Mouse (Mus musculus) thymus, postnatal 14 days (tissue): ENCODE measurements around the gene Xrcc1.

Experiments
- DNase-seq: peaks from one replicate; pipeline ENCODE4 v3.0.0; 2021

The Xrcc1 gene

DNA sequence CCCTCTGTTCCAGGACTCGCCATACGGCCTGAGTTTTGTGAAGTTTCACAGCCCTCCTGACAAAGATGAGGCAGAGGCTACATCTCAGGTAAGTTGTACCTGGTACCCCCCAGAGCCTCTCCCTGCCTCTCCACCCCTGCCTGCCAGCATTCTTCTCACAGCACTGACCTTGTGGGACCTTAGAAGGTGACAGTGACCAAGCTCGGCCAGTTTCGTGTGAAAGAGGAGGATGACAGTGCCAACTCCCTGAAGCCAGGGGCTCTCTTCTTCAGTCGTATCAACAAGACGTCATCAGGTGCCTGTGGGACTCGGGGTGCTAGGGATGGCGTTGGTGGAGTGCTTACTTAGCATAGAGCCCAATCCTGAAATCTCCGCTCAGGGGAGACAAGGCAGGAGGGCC is 20.1 kb downstream of the Xrcc1 start:
- no peak for DNase-seq

DNA sequence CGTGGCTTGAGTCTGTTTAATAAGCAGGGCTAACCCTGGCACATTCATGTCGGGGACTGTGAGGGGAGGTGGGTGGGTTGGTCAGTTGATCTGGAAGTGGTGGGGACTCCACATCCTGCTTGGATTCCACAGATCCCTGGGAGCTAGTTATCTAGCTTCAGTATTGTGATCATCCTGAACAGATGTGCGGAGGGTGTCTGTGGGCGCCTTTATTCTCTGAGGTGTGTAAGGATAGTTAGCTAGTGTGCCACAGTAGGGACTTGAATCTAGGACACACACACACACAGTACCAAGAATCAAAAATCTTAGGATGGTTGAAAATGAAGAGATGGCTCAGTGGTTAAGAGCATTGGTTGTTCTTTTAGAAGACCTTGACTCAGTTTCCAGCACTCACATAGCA is 22.4 kb downstream of the Xrcc1 start:
- no peak for DNase-seq

DNA sequence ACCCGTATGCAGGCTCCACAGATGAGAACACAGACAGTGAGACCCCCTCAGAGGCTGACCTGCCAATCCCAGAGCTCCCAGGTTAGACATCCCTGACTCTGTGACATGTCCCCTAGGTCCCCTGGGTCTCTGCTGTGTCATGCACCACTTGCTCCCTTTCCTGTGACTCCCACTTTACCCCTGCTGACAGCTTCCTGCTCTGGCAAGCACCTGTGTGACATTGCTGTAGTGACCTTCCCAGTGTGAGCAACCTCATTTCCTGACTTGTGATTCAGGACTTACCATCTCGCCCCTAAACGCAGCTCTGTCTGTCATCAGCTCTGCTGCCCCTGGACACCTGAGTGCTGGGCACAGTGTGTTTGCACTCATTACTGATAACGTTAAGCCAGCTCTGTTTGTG is 25.0 kb downstream of the Xrcc1 start:
- DNase-seq = no peak

DNA sequence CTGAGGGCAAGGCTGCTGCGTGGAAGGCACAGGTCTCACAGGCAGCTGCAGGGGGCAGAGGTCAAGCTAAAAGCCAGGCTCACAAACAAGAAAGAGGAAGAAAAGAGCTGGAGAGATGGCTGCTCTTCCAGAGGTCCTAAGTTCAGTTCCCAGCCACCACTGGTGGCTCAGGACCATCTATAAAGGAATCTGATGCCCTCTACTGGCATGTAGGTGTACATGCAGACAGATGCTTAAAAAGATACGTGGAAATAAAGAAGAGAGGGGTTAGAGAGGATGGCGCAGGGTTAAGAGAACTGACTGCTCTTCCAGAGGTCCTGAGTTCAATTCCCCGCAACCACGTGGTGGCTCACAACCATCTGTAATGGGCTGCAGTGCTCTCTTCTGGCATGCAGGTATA is 26.4 kb downstream of the Xrcc1 start:
- DNase-seq = no peak

DNA sequence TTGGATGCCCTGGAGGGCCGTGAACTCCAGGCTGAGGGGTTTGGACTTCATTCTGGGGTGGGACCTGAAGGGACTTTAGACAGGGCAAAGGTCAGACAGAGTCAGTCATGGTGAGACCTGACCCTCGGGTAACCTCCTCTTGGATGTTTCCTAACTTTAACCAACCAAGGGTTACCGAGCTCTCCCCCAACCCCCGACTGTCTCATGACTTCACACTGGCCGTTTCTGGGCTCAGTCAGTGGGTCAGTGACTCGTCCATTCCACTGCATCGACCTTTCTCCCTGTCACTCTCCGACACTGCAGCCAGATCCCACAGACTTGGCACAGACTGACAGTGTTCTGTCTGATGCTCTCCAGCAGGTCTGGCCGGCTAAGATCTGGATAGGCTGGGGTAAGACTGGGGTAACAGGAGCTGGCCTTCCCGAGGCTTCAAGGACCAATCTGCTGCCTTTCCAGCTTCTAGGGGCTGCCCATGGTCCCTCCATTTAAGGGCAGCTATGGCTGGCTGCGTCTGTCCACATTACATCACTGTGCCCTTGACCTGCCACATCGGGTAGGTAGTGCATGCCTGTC is 28.2 kb downstream of the Xrcc1 start:
- no peak for DNase-seq

DNA sequence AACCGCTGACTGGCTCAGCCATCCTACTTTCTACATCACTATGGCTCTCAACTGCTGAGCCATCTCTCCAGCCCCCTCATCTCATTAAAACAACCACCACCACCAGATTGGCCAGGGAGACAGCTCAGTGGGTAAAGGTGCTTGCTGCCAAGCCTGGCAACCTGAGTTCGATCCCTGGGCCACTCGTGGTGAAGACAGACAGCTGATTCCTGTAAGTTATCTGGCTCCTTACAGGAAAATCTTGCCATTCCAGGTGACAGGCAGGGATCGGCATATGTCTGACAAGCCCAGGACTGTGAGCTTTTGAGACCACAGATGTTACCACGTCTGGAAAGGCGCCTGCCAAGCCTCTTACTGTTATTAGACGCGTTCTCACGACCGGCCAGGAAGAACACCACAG is 31.7 kb downstream of the Xrcc1 start:
- no peak for DNase-seq

DNA sequence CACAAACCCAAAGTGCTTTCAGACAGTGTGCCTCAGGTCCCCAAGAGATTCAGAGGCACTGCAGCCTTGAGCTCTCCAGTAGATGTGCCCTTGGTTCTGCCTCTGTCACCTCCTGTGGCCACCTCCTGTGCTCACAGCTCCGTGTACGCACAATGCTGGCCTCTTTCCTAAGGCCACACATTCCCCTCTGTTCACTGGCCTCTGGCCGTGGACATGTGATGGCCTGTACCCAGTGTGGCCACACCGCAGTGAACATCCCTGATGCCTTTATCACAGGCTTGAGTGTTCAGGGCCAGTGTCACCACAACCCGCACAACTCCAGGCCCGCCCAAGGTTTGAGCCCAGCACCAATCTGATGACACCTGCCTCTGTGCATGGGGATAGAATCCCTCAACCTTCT is 38.8 kb downstream of the Xrcc1 start:
- no peak for DNase-seq

DNA sequence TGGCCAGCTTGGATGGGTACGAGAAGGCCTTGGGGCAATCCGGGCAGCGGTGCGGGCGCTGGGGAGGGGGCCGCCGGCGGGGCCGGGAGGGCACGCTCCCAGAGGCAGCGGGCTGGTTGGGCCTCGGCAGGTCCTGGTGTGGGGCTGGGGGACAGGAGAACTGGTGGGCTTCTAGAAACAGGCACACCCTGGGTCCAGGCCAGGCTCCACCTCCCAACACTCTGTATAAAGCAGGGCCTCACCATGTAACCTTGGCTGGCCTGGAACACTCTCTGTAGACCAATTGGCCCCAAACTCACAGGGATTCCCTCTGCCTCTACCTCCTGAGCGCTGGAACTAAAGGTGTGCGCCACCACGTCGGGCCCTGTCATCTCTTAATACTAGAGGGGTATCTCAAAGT is 39.9 kb downstream of the Xrcc1 start:
- DNase-seq = no peak

DNA sequence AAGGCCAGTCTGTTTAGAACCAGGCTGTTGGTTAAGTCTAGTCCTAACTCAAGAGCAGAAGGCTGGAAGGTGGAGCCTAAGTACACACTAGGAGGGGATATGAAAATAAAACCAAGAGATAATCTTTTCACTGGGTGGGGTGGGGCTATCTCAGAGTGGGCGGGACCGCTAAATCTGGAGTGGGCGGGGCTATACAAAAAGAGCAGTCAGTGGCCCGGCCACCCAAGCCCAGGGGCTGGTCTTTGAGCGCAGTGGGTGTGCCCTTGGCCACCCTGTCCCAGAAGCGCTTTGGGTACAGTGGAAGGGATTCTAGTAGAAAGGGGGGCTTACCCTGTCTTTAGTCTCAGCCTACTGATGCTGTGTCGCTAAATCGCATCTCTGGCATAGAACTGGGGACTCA is 40.7 kb downstream of the Xrcc1 start:
- no peak for DNase-seq

DNA sequence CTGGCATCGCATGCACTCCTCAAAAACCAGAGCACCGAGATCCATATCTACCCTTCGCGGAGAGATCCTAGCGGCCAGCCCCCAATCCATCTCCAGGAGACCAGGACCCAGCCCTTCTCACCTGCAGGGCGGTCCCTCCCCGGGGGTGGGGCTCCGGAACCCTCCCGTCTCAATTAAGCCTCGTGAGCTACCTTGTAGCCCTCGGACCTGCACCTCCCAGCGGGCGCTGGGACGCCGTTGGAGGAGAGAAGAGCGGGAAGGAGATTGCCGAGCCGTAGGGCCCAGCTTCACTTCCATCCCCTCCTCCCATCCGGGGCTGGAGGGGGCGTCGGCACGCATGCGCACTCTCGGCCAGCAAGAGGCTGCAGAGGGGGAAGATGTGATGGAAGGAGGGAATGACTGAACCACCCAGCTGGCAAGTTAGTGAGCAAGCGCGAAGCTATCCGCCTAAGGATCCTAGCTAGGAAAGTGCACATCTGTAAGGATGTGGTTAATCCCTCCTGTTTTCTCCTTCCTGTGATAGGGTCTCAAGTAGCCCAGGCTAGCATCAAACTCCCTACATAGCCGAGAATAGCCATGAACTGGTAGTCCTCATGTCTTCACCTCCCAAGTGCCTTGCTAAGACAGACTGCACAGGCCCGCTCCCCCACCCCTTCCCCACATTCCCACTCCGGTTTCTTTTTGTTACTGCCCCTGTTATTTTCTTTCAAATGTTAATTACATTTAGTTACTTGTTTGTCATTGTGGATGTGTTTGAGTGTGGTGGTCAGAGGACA is 41.4 kb downstream of the Xrcc1 start, which contains the start of the genes Ethe1 and Zfp575:
Gene Ethe1 (plus strand): TSS at position 214 of the 776 bp plus-strand sequence.
Gene Zfp575 (minus strand): TSS at position 312 of the 776 bp plus-strand sequence.
- DNase-seq = peak; percentile 74

DNA sequence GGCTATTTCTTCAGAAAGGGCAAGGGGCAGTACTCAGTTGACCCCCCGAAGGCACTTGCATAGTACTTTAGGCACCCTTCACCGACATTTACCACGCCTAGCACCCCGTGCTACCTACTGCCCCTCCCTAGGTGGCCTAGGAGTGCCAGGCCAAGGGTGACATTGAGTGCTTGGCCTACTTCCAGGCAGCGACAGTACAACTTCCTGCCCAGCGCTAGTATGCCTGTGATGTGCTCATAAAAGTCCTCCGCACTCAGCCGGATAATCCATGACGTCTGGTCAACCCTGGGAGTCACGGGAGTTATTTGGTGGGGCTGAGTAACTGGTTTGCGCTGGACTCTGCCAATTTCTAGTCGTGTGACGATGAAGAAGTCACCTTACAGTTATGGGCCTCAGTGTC is 42.2 kb downstream of the Xrcc1 start:
- DNase-seq = peak; percentile 30

DNA sequence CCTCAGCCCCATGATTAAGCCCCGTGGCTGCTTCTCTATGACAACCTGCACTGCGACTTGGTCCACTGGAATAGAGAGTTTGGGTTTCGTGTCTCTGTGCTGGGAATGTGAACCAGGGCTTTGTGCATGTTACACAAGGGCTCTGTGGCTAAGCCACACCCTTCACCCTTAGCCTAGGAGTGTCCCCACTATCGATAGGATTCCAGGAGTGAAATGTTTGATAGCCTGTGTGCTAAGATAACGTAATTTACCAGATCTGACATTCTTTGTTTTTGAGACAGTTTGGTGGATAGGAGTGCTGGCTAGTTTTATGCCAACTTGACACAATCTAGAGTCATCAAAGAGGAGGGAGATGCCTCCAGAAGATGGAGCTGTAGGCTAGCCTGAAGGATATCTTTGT is 45.6 kb downstream of the Xrcc1 start:
- no peak for DNase-seq

DNA sequence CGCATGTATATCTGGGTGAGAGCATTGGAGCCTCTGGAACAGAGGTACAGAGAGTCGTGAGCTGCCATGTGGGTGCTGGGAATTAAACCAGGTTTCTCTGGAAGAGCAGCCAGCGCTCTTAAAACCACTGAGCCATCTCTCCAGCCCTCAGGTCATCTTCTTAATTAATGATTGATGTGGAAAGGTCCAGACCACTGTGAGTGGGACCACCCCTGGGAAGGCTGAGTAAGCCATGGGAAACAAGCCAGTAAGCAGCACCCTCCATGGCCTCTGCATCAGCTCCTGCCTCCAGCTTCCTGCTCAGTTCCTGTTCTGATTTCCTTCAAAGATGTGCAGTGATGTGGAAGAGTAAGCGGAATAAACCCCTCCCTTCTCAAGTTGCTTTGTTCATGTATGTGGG is 46.1 kb downstream of the Xrcc1 start:
- DNase-seq = no peak

DNA sequence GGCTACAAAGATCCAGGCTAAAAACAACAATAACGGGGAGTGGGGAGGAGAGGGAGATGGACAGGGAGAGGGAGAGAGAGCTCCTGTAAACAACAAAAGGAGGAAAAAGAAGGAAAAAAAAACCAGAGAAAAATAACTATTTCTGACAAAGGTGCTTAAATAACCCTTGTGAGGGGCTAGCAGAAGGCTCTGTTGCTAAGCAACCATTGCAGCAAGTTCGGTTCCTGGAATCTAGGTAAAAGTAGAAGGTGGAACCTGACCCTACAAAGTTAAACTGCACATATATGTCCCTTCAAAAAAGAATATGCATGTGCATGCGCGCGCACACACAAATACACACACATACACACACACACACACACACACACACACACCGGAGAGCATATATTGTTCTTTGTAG is 46.7 kb downstream of the Xrcc1 start:
- DNase-seq = no peak

DNA sequence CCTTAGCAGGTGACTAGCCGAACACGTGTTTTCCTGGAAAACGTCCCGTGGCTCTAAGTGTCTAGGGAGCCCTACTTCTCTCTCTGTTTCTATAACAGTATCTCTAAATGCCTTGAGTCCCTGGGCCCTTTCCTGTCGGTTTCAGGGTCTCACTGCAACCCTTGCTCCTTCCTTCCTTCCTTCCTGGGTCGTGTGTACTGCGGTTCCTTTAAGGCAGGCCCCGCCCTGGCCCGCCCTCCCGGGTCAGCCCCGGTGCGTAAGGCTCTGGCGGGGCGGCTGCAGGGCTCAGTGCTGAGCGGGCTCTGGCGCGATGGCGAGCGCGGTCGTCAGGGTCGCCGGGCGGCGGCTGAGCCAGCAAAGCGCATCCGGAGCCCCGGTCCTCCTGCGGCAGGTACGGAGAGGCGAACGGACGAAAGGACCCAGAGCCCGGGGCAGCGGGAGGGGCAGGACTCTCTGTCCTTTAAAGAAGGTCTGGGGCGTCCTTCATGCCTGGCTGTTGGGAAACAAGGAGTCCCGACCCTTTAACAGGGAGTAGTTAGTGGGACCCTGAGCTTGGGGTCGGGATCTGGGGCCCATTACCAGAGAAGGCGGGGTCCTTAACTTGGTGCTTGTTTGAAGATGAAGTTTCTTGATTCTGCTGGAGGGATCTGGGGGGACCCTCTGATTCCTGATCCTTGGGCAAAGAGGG is 47.7 kb downstream of the Xrcc1 start:
- DNase-seq = peak; percentile 86

DNA sequence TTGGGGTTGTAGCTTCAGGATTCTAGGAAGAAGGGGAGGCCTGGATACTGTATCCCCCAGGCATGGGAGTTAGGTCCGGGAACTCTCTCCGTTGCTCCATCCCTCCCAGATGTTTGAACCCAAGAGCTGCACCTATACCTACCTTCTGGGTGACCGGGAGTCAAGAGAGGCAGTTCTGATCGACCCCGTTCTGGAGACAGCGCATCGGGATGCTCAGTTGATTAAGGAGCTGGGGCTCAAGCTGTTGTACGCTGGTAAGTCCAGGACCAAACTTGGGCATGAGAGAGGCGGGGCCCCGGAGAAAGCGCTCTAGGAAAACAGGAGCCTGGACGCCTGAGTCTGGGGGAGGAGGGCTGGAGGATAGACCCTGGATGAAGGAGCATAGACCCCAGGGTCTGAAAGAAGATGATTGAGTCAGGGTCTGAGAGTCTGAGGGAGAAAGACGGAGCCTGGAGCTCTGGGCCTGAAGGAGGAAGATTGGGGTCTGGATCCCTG is 48.3 kb downstream of the Xrcc1 start:
- DNase-seq = no peak

DNA sequence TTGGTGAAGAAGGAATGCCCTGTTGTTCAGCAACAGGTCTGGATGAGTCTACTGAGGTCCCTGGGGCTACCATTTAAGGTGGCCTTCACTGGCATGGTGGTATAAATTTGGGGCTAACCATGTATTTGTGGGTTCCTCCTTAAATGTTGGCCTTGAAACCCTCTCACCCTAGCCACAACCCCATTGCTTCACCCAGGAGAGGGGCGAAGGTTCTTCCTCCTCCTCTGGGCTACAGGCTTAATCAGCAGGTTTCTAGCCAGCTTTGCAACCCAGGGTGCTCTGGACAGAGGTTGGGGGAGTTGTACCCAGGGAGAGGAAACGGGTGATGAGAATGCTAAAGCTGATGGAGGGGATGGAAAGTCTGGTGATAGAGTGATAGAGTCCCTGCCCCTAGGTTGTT is 49.4 kb downstream of the Xrcc1 start:
- no peak for DNase-seq

DNA sequence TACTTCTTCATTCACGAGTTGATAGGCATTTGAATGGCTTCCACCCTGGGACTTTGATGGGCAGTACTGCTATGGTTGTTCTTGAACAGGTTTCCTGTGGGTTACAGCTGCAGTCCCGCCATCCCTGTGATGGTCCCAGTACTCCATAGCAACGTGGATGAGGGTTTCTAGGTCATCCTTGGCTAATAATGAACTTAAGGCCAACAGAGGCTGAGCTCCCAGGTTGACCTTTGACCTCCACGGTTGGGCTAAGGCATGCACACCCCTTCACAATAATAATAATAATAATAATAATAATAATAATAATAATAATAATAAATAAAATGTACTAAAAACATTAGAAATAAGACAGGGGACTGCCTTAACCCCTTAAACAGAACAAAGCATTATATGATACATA is 52.0 kb downstream of the Xrcc1 start:
- DNase-seq = no peak

DNA sequence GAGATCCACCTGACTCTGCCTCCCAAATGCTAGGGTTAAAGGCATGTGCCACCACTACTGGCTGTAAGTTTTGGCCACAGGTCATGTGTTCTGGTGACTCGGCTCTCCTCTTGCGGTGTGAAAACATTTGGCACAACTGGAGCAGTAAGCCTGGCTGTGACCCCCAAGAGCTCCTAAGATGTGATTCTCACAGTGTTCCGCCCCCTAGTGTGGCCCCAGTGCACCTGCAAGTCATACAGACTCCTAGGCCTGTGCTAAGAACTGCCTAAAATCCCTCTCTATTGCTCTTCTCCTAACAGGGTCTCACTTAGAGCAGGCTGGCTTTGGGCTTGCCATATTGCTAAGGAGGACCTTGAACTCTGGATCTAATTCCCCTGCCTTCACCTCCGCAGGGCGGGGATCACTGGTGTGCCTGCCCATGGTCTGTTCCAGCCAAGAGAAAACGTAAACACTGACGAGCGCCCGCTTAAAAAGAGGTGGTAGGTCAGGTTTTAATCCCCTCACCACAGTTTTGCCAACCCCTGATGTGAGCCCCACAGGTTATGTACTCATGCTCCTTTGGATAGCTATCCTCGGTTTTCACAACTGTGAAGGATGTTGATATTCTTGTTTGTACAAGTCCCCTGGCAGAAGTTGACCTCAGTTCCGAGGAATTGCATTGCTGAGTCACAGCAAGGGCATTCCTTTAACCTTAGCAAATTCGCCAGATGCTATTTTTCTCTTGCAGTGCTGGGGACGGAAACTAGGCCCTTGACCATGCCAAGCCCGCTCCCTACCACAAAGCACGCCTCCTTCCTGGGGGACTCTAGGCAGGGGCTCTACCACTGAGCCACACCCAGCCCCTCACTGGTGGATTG is 53.4 kb downstream of the Xrcc1 start:
- DNase-seq = peak; percentile 50

DNA sequence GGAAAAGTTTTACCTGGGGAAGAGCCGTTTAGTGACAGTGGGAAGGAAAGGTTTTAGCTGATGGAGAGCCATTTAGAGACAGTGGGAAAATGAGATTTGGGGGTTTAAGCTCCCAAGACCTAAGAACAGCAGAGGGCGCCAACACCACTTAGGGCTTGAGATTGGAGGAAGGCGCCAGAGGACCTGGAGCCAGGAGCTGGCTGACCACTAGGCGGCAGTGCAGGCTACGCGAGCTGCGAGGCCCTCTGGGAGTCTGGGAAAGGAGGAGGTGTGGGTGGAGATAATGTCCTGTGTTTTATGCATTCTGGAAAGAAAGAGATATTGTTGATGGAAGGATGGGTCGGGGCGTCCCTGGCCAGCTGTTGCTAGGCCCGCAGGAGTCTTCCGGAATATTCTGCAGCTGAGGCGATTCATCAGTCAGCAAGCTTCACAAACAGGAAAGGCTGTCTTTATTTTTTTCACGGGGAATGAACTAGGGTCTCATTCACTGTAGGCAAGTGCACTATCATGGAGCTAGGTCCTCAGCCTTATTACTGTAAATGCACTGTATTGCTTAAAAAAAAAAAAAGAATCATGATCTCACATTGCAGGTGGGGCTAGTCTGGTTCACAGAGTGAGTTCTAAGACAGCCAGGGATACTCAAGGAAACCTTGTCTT is 55.0 kb downstream of the Xrcc1 start:
- DNase-seq = peak; percentile 96

DNA sequence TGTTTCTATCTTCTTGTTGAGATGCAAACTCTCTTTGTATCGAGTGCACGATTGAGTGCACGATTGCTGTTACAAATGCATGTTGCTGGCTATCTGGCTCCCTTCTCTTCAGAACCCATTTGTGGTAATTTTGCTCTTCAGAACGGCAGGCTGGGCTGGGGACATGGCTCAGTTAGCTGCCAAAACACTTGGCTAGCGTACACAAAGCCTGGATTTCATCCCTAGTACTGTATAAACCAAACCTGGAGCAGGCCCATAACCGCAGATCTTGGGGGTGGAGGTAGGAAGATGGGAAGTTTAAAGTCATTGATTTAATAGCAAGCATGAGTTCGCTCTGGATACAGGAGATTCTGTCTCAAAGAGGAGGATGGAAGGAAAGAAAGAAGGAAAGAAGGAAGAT is 59.5 kb downstream of the Xrcc1 start:
- no peak for DNase-seq

DNA sequence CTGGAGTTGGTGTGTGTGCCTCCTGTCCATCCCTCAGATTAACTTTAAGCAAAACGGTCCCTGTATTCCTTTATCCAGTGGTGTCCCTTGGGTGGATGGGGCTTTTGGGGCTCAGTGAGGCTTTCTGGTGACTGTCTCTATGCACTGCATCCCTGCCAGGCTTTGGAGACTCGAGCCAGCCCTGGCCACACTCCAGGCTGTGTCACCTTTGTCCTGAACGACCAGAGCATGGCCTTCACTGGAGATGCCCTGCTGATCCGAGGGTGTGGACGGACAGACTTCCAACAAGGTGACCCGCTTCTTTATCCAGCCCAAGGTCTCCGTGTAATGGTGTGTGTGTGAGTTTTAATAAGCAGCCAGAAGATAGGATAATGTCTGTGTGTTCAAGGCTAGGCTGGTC is 60.0 kb downstream of the Xrcc1 start:
- DNase-seq = no peak

DNA sequence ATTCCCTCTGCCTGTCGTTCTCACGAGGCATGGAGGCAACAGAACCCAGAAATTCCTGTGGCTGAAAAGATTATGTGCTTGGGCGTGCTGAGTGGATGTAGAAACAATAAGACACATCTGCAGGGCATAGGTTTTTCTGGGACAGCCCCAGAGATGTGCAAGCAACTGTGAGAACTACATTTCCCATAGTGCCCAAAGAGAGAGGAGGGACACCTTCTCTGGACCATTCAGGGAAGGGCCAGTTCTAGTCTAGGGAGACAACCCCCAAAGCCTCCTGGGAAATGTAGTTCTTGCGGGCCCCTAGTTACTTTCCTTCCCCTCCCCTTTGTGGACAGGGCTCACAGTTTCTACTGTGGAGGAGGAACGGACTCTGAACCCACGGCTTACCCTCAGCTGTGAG is 61.9 kb downstream of the Xrcc1 start:
- peak; percentile 88 for DNase-seq
